Mouse (Mus musculus) ovary, postnatal 36 days (tissue): ENCODE data around the gene Galnt6.
"Not testable (repeated sequence)": the region's sequence is repeated elsewhere in the genome, so short reads cannot be mapped to it uniquely, and the experiment has no call there.

ENCODE experiments used
- DNase-seq: peaks from one replicate; pipeline ENCODE4 v3.0.0; 2022; ENCODE audit warnings: low spot score, mixed read lengths

Gene Galnt6

DNA sequence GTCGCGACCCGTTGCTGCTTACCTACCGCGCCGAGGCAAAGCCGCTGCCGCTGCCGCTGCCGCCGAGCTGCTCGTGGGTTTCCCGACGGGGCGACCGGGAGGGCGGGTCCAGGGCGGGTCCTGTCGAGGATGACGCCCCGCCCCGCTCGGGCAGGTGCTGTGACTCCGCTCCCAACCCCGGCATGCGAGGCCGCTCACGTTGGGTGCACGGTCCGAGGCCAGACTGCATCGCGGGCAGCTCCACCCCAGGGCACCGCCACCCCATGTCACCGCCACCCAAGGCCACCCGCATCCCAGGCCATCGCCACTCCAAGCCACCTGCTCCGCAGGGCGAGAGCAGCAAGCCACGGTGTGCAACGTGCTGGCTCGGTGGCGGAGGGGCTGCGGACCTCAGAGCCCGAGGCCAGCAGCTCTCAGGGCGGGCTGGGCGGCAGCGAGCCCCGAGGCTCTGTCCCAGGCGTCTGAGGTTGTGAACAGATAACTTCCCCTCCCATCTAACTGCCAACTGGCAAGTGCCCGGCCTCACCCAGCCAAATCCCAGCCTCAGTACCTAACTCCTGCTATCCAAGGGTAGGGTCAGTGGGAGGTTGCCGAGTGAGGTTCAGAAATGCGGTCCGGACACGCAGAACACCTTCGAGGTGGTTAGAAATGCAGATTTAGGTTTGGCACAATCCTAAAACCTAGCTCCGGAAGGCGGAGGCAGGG lies at the start of gene Galnt6:
Galnt6 (minus strand) TSS at position 96 of the 705 bp plus-strand sequence.
- peak; percentile 26 for DNase-seq

DNA sequence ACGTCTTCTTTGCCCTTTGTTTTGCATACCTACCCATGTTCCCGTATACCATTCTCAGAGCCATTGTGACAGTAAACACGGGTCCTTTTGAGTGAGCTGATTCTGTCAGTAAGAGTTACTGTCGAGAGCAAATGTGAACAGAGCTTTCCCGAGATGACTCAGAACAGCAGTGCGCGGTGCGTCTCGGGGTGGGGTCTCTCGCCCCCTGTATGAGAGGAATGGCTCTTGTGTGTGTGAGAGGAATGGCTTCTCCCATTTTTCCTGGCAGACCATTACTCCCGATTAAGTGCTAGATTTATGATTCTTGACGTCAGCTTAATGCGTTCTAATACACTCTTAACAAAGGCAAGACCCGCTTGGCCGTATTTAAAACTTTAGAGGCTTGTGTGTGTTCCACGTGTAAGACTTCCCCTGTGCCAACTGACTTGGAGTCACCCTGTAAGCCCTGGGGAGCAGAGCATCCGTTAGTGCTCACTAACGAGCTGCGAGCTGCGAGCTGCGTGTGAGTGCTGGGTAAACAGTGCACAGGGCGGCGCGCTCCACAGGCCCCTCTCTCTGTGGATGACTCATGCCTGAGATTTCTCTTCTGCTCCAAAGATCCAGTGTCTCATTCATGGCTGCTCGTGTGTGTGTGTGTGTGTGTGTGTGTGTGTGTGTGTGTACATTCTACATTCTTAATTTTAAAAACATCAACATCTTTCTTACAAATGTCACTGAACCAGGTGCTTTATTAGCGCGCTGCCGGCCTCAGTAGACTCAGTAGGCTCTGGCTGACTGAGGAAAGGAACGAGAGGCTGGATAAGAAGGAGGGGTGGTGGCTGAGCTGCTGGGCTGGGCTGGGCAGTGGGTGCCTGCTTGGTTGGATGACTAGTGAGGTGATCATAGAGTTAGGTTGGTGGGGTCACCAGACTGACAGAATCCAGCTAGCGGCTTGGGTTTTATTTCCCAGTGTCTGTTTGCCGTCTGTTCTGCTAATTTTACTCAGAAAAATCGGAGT lies 48.1 kb upstream of the Galnt6 start:
- no peak for DNase-seq

DNA sequence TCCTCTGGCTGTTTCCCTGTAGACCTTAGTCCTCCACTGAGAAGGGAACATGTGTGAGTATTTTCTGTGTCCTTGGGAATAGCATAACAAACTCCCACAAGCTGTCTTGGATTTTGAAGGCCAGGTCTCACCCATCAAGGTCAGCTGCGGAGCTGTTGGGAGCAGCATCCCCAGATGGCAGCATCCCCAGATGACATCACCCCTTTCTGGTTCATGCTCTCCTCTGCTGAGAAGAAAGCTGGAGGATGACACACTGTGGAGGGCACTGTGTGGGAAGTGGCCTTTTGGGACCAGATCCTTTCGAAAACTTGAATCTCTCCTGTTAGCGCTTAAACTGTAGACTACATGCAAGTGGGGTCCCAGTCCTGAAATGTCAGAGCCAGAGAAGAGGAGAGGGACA lies 47.2 kb upstream of the Galnt6 start:
- DNase-seq: peak; percentile 57

DNA sequence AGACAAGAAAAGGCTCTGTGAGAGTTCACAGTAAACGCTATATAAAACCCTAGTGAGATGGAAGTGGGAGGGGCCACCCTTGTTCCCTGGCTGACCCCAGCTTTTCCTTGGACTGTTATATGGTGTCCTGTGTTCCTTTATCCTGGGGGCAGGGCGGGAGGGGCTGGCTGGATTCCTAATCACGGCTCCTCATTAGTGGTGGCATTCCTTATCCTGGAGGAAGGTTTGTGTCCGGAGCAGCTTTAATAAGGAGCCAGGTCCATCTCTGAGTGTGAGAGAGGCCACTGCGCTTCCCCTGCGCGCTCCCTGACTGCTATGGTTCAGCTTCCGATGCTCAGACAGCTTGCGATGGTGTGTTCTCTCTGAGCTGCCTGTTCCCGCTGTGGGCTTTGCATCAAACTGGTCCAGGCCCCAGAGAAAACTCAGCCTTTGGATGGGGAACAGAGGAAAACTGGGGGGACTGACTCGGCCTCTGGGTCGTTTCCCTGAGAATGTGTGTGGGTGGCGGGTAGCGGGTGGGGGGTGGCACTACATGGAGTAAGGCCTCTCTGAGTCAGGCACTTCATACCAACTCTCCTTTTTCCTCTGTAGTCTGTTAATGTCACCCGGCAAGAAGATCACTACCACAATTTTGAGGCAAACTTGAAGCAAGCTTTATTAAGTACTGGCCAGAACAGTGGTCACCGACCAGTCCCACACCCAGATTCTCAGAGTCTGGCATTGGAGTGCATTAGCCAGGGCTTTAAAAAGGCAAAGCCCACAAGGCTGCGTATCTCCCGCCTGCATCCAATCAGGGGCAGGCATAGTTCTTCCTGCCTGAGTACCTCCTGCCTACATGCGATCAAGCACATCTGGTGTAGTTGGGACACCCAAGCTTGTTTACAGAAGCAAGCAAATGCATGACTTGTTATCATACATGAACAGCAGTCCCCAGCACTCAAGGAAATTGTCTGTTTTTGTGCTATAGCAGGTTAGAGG lies 46.3 kb upstream of the Galnt6 start:
- DNase-seq: no peak

DNA sequence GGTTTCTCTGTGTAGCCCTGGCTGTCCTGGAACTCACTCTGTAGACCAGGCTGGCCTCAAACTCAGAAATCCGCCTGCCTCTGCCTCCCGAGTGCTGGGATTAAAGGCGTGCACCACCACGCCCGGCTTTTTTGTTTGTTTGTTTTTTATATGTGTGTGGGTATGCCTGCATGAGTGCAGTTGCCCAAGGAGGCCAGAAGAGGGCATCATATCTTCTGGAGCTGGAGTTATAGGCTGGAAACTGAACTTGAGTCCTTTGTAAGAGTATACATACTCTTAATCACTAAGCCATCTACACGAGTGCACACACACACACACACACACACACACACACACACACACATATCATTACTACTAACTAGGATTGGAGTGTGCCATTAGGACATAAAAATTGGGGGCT lies 44.7 kb upstream of the Galnt6 start:
- not testable (repeated sequence) for DNase-seq

DNA sequence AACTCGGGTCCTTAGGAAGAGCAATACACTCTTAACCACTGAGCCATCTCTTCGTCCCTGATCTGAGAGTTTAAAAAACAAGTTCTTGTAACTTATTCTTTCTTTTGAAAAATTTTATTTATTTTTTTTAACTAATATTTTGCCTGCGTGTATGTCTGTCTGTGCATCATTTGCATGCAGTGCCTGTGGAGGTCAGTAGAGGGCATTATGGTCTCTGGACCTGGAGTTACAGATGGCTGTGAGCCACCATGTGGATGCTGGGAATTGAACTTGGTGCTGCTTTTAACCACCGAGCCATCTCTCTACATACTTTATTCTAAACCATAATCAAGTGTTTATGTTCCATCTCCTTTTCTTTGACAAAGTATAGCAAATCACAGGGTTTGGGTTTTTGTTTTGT lies 43.5 kb upstream of the Galnt6 start:
- DNase-seq: no peak

DNA sequence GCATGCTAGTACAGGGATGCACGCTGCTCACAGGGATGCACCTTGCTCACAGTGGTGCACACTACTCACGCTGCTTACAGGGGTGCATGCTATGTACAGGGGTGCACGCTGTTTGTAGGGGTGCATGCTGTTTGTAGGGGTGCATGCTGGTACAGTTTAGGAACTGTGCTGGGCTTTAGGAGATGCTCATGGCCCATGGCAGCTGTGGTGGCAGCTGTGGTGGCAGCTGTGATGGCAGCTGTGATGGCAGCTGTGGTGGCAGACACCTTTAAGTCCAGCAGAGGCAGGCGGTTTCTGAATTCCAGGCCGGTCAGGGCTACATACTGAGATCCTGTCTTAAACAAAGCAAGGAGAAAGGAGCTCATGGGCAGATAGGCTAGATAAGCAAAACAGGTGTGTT lies 41.2 kb upstream of the Galnt6 start:
- no peak for DNase-seq

DNA sequence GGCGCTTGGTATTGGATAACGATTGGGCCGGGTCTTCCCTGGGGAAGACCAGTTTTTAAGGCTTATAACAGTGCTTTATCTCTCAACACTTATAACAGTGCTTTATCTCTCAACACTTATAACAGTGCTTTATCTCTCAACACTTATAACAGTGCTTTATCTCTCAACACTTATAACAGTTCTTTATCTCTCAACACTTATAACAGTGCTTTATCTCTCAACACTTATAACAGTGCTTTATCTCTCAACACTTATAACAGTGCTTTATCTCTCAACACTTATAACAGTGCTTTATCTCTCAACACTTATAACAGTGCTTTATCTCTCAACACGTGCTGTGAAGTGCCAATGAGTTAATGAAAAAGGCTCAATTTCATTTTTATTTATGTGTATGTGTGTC lies 39.8 kb upstream of the Galnt6 start:
- DNase-seq: not testable (repeated sequence)

DNA sequence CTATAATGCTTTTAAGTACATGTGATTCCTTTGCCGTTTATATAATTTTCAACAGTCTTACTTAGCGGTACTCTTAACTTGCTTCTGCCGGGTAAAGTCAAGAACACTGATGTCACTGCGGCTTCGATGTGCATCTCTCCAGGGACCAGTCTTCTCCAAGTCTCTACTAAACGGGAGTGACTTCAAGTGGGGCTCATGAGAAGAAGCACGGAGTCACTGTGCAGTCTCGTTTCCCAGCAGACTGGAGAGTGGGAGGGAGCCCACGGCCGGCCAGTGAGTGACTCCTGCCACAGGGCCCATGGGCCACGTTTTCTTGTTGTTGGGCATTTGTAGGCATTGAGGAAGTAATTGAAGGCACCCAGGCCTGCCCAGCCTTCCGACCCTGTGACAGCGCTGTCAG lies 38.7 kb upstream of the Galnt6 start:
- no peak for DNase-seq

DNA sequence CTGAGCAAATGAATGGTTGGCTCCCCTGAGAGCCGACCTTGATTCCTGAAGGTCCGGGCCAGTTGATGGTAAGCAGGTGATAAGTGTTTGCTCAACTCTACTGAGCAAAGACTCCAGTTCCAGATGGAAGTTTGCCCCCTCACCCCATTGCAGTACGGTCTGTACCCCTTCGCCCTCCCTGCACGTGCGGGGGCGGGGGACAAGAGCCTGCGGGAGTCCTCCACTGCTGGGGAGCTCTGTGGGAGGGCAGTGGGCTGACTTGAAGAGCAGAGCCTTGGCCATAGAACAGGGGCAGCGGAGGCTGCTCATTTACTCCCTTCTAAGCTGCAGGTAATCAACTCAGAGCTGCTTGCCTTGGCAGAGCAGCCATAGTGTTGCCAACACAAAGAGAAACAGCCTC lies 37.6 kb upstream of the Galnt6 start:
- DNase-seq: peak; percentile 56

DNA sequence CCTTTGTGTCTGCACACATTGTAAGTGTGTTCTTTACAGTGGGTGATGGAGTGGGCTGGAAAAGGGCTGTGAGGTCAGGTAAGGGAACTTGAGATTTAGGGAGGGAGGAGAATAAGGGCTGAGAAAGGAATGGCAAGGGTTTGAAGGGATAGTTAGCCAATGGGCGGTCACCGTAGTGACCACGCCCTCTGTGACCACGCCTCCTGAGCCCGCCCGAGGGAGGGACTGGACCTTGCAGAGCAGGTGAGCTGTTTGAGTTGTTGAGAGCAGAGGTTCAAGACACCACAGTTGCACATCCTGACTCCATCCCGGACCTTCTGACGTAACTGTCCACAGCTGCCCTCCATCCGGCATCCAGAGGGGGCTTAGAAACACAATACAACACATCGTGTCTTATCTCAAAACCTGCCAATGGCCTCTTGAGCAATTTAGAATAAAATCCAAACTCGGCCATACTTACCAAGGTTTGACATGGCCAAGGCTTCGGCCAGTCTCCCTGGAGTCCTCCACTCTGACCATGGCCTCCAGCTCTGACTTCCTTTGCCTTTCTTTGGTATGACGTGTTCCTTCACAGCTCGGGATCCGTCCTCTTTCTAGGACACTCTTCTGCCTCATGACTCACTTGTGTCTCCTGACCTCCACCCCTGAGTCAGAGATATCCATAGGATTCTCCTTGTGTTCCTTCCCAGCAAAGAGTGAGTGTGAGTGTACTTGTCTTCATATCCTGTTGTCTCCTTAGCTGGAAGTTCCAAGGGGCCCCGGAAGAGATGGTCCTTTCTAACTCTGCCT lies 35.2 kb upstream of the Galnt6 start:
- no peak for DNase-seq

DNA sequence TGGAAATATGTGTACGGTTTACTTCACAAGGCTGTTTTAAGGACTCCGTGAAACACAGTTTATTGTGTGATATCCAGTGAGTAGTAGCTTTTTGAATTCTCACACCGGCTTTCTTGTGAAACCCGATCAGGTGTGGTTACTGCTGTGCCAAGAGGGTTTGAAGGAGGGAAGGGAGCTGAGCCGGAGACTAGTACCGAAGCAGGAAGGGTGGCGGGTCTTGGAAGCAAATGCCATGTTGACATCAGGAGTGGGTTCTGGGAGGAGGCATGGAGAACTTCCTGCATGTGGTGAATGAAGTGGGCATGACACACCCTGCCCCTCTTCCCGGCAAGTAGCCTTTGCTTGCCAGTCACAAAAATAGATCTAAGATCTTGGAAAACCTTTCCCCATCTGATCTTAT lies 33.5 kb upstream of the Galnt6 start:
- no peak for DNase-seq

DNA sequence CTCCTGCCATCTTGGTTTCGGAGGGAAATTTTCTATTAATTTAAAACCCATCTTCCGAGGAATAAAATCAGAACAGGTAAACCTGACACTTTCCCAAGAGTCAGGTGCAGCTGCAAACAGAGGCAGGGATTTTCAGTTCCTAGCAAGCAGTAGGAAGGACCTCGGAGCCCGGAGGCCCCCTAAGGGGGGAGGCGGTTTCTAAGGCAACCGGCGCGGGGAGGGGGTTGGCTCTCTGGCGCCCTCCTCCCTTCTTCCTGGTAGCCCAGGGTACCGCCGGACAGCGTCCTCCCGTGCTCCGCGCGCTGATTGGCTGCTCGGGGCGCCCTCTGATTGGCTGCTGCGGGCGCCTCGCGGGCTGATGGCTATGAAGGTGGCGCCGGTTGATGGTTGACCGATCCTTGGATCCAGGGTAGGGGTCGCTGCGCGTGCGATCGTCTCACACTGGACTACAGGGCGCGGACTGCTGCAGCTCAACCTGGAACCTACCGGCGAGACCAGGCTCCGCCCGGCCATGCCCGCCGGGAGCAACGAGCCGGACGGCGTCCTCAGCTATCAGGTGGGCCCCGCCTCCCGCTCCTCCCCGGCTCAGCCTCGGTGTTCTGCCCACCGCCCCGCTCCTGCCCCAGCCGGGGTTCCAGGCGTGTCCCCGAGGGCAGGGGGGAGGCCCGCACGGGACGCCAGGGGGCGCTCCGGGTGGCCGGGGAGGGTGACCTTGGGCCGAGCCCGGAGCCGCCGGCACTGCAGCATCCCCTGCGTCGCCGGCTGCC lies 32.4 kb upstream of the Galnt6 start, which contains the start of gene Slc4a8:
Slc4a8 (plus strand) TSS at position 329 of the 767 bp plus-strand sequence.
- peak; percentile 90 for DNase-seq

DNA sequence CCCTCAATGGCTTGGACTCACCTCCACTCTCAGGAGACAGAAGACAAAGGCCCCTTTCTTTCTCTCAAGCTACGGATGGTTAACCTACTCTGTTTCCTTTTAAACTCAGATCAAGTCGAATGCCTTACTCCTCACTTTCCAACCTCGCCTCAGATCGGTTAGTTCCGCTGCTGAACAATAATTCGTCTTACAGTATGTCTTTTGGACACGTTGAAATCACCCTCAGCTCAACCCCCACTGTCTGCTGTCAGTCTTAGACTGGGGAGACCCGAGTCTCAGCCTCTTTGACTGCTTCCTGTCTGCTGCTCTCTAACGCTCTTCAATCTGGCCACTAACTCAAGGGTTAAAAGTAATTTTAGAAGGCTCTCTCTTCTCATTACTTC lies 31.9 kb upstream of the Galnt6 start:
- DNase-seq: no peak

DNA sequence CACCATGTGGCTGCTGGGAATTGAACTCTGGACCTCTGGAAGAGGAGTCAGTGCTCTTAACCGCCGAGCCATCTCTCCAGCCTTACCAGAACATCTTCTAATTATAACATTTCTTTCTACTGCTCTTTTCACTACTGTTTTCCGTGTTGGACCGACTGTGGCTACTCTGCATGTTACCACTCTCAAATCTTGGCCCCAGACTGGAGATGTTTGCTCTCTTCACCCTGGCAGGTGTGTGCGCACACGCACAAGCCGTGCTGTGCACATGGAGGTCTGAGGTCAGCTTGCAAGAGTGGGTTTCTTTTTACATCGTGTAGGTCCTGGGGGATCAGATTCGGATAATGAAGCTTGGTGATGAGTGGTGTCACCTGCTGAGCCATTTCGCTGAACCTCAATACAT lies 30.1 kb upstream of the Galnt6 start:
- DNase-seq: no peak

DNA sequence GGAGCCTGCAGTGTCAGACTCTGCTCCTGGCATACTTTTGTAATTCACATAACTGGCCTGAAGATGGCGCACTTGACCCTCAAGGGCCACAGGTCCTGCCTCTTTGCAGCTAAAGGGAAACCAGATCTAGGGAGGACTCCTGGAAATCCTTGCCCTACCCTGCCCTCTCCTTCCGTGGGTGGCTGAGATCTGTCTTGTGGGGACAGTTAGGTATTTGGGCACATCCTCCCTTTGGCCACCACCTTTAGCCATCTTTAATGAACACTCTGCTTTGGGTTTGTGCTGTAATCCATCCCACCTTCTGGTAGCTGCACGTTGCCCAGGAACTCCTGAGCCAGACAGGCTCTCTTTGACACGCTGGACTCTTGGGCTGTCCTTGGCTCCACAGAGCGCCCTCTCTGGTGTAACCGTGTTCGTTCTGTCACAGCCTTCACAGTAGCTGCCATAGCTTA lies 28.4 kb upstream of the Galnt6 start:
- DNase-seq: peak; percentile 46

DNA sequence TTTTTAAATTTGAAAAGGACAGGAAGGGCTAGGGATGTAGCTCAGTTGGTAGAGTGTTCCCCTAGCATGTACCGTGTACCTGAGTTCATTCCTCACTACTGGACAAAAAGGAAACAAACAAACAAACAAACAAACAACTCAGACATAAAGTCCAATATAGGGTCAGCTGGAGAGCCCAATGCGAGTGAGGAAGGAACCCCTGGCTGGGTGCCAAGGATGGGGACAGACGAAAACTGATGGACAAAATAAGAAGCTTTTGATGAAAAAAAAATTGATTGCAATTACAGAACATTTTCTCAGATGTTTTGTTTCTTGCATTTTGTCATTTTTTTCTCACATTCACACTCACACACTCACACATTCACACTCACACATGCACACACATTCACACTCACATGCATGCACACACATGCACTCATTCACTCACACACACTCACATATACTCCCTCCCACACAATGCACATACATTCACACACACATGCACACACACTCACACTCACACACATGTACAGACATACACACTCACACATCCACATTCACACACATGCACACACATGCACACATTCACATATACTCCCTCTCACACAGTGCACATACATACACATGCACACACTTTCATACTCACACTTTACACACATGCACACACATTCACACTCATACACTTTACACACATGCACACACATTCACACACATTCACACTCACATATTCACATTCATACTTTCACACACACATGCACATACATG lies 26.9 kb upstream of the Galnt6 start:
- peak; percentile 4 for DNase-seq

DNA sequence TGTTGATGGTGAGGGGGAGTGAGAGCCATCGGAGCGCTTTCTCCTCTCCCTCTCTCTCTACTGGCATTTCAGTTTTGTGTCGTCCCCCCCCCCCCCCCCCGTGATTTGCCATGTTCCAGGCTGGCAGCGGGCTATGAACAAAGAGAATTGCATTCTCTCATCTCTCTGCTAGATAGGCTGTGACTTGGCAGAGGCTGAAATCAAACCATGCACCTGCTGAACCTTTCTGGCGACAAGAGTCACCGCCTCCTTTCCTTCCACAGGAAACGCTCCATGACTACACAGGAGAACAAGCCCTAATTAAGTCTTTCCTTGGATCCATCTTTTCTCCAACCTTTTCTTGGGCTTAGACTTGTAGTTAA lies 26.3 kb upstream of the Galnt6 start:
- DNase-seq: no peak

DNA sequence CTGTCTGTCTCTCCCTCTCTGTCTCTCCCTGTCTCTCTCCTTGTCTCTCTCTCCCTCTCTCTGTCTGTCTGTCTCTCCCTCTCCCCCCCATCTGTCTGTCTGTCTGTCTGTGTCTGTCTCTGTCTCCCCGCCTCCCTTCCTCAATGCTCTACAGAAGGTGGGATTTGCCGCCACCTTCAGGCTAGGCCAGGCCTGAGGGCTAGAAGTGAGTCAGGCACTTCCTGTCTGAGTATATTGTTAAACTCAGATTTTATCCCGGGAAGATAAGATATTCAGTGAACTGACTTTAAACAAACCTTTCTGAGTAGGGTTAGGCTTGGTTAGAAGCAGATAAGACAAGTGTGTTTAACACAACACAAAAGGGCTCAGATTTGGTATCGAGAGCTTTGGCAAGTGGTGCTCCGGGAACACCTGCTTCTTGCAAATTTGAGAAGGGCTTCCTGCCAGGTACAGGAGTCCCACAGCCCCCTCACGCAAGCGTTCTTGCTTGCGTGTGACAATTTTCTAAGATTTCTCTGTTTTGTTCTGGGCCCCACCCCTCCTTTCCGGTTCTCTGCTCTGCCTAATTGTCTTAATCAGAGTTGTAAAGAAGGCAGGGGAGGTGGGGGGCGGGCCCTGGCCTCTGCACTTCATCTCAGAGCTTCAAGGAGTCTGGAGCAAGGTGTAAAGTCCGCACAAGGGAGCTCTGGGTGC lies 25.8 kb upstream of the Galnt6 start:
- DNase-seq: peak; percentile 50
